Mouse (Mus musculus): Measurements from ENCODE around the gene Ttll5. TPM values are rescaled to one million over a fixed set of nuclear protein-coding genes. Genes with fewer than 3 reads are reported as not detected.
A peak's percentile ranks its signal among the peaks of the same experiment; 100 is the strongest.

Ttll5 gene
- total and polyA plus RNA-seq, 3 experiments = 7.4 to 18.5 TPM; not detected in 1

GRCm38 (mm10) chr12:86079202-86079667 lies 254.8 kb downstream of the Ttll5 start (continued):
- TF ChIP-seq KAT2A (conservative IDR thresholded peaks at IDR 0.05; ENCODE audit: low read depth, low read length) = no peak
- TF ChIP-seq EP300 (IDR thresholded peaks at IDR 0.05; ENCODE audit: low read depth in 1 of 2, low read length in 2 of 2) = no peak
- no peak for TF ChIP-seq ETS1 (IDR thresholded peaks at IDR 0.05; ENCODE audit: low read depth, low read length)
- no peak for TF ChIP-seq MAFK (IDR thresholded peaks at IDR 0.05; ENCODE audit: borderline replicate concordance, low read depth, low read length)
- peak; percentile 88 for TF ChIP-seq ZC3H11A (IDR thresholded peaks at IDR 0.05; ENCODE audit: low read depth, low read length)
- TF ChIP-seq MEF2A (IDR thresholded peaks at IDR 0.05; ENCODE audit: extremely low read depth, insufficient replicate concordance, low read depth, low read length, poor library complexity, severe bottlenecking) = no peak
- no peak for TF ChIP-seq MYC (IDR thresholded peaks at IDR 0.05; ENCODE audit: low read depth, low read length)
- no peak; the same call in 1 of the 2 replicates for TF ChIP-seq HCFC1 (IDR thresholded peaks at IDR 0.05; ENCODE audit: low read depth, low read length)
- peak; percentile 91 for TF ChIP-seq SMC3 (IDR thresholded peaks at IDR 0.05; ENCODE audit: low read depth, low read length)
- TF ChIP-seq USF2 (IDR thresholded peaks at IDR 0.05; ENCODE audit: borderline replicate concordance in 1 of 2, insufficient read depth in 1 of 2, low read depth in 1 of 2, low read length in 2 of 2) = no peak
- TF ChIP-seq MXI1 (IDR thresholded peaks at IDR 0.05; ENCODE audit: low read depth, low read length) = peak; percentile 28; the same call in 1 of the 2 replicates
- TF ChIP-seq E2F4 (IDR thresholded peaks at IDR 0.05; ENCODE audit: borderline replicate concordance, low read depth, low read length) = no peak
- no peak for TF ChIP-seq USF1 (IDR thresholded peaks at IDR 0.05; ENCODE audit: low read depth, low read length)
- no peak for TF ChIP-seq TAL1 (IDR thresholded peaks at IDR 0.05; ENCODE audit: low read length)
- no peak for TF ChIP-seq MYB (IDR thresholded peaks at IDR 0.05; ENCODE audit: low read depth, low read length)

- 0 out of 4 replicates have a peak, but pooled peaks cover 0 to 2% of the 10 kb centered on the region in 2 experiments for H3K36me3 ChIP-seq (ENCODE audit: control insufficient read depth in 1 of 2, insufficient read depth in 2 of 2, low read length in 2 of 2)
- H3K4me3 ChIP-seq (ENCODE audit: control insufficient read depth in 1 of 2, insufficient read depth in 1 of 2, low read depth in 2 of 2, low read length in 2 of 2) = peak within 1 kb of the TSS in 1 of 2 experiments; percentile 49; a peak in 2 of 4 replicates
- H3K79me2 ChIP-seq (ENCODE audit: control insufficient read depth, insufficient read depth, low read length, poor library complexity) = no peaks in the 10 kb centered on the region; the same call in 1 of the 2 replicates
- H3K9ac ChIP-seq (ENCODE audit: control insufficient read depth, low read depth, low read length, poor library complexity, severe bottlenecking) = peak within 1 kb of the TSS; percentile 7; the same call in 1 of the 2 replicates
- no peak within 1 kb of the TSS for H3K27ac ChIP-seq (ENCODE audit: control insufficient read depth, low read depth, low read length)
- no peaks in the 10 kb centered on the region for H3K9me3 ChIP-seq (replicated peaks; ENCODE audit: insufficient read depth, low read length)
- no peak for TF ChIP-seq POLR2AphosphoS5 (IDR thresholded peaks at IDR 0.05; ENCODE audit: borderline replicate concordance, low read depth, low read length)
- TF ChIP-seq SIN3A (IDR thresholded peaks at IDR 0.05; ENCODE audit: low read length) = peak; percentile 35; the same call in 1 of the 2 replicates
- no peak for TF ChIP-seq ELF1 (IDR thresholded peaks at IDR 0.05; ENCODE audit: low read depth, low read length)
- no peak for TF ChIP-seq BHLHE40 (IDR thresholded peaks at IDR 0.05; ENCODE audit: borderline replicate concordance, low read depth, low read length)
- H3K27me3 ChIP-seq (ENCODE audit: control insufficient read depth in 1 of 2, insufficient read depth in 2 of 2, low read length in 2 of 2) = no peaks in the 10 kb centered on the region; a peak in 1 of 4 replicates
- H3K4me1 ChIP-seq (ENCODE audit: control insufficient read depth in 1 of 2, insufficient read depth in 2 of 2, low read length in 2 of 2) = no peaks in the 10 kb centered on the region
- DNase-seq (ENCODE audit: low read depth, low spot score) = peak; percentile 27
Measured at GRCm38 (mm10) chr12:86082481-86083012, 258.1 kb downstream of the Ttll5 start, which contains the start of gene Ift43. Gene Ift43 (plus strand): TSS chr12:86082541.
